Mouse (Mus musculus) gastrocnemius, adult 2 months (tissue): ENCODE measurements around the gene Zfp26. TPM values are rescaled to one million over a fixed set of nuclear protein-coding genes. Genes with fewer than 3 reads are reported as not detected.

Experiments used
- DNase-seq: peaks from one replicate; pipeline ENCODE4 v3.0.0; 2022
- H3K27ac ChIP-seq: fragments of 200-600 bp; 2 replicates; pipeline ENCODE4 v1.8.1; 2022; ENCODE audit warnings: mild to moderate bottlenecking
- H3K4me3 ChIP-seq: fragments of 200-600 bp; 2 replicates; pipeline ENCODE4 v1.8.1; 2022; ENCODE audit warnings: mild to moderate bottlenecking, moderate library complexity
- CTCF ChIP-seq: fragments of 200-600 bp; IDR thresholded peaks from 2 replicates; pipeline ENCODE4 v1.8.1; 2022; ENCODE audit warnings: antibody characterized with exemption, mild to moderate bottlenecking, moderate library complexity
- intact Hi-C: fragments of 180-260 bp; cut with DNase I; formaldehyde crosslinking; loops from one replicate; pipeline ENCODE4 v1.15.1; 2025
- long read RNA-seq, 2 experiments: library from polyadenylated mRNA; stranded (forward); transcript quantifications; one replicate each; pipeline ENCODE4 v2.0.0; 2021
- total RNA-seq, 2 experiments: library from RNA; stranded (reverse); gene quantifications; 2 replicates each; pipeline ENCODE4 v1.2.3; 2021

Gene Zfp26
- total RNA-seq, result 1 to 10 TPM; 8.3 to 9.2 TPM
- long read RNA-seq, experiment 1, partial matches to known transcripts, result 0 of 2 reads
- long read RNA-seq, experiment 1, other reads (novel, unspliced or antisense), result 2 of 2 reads
- long read RNA-seq, experiment 2, full-length matches to known transcripts, result 1 of 5 reads
- long read RNA-seq, experiment 2, partial matches to known transcripts, result 0 of 5 reads
- long read RNA-seq, experiment 2, other reads (novel, unspliced or antisense), result 4 of 5 reads

GRCm38 (mm10) chr9:20459377-20460317 is at the start of gene Zfp26:
Zfp26 (minus strand) TSS chr9:20460162.
- TF ChIP-seq CTCF, result no peak
- Histone ChIP-seq H3K4me3 (peak within 1 kb of the TSS; percentile 98), H3K27ac (peak within 1 kb of the TSS; percentile 86)
- DNase-seq, result peak; percentile 77
- intact Hi-C loops, result loop anchor here (10.0 kb wide), 4 partner anchors 75 to 265 kb away; partner anchors contain the start of genes Fbxl12, Ubl5 and Zfp560

- no peak for TF ChIP-seq CTCF
- Histone ChIP-seq H3K27ac (no peak overlapping the region), H3K4me3 (no peak overlapping the region)
- intact Hi-C loops, result no loop called here
- no peak for DNase-seq
Observed at GRCm38 (mm10) chr9:20509676-20510075, 49.7 kb upstream of the Zfp26 start.

- intact Hi-C loops, result no loop called here
- no peak for DNase-seq
- no peak overlapping the region for H3K4me3 ChIP-seq
- TF ChIP-seq CTCF, result no peak
- no peak overlapping the region for H3K27ac ChIP-seq
Observed at GRCm38 (mm10) chr9:20504801-20505200, 44.8 kb upstream of the Zfp26 start.

GRCm38 (mm10) chr9:20493281-20493680 is 33.3 kb upstream of the Zfp26 start:
- intact Hi-C loops, result no loop called here
- Histone ChIP-seq H3K27ac (peak overlapping the region; percentile 98), H3K4me3 (peak overlapping the region; percentile 85)
- TF ChIP-seq CTCF, result no peak
- DNase-seq, result no peak

- H3K4me3 ChIP-seq, result peak within 1 kb of the TSS; percentile 85
- peak within 1 kb of the TSS; percentile 98 for H3K27ac ChIP-seq
- no peak for TF ChIP-seq CTCF
- intact Hi-C loops, result no loop called here
- DNase-seq, result peak; percentile 90
Observed at GRCm38 (mm10) chr9:20492527-20493233, 32.7 kb upstream of the Zfp26 start, which contains the start of gene Zfp426. Zfp426 (minus strand) TSS chr9:20492746.

GRCm38 (mm10) chr9:20491858-20492526 is 32.0 kb upstream of the Zfp26 start:
- intact Hi-C loops, result no loop called here
- H3K4me3 ChIP-seq, result peak overlapping the region; percentile 85
- DNase-seq, result no peak
- no peak for TF ChIP-seq CTCF
- H3K27ac ChIP-seq, result peak overlapping the region; percentile 98

GRCm38 (mm10) chr9:20489536-20489935 is 29.6 kb upstream of the Zfp26 start:
- DNase-seq, result no peak
- TF ChIP-seq CTCF, result no peak

GRCm38 (mm10) chr9:20479396-20479795 is 19.4 kb upstream of the Zfp26 start:
- Histone ChIP-seq H3K4me3 (no peak overlapping the region), H3K27ac (no peak overlapping the region)
- intact Hi-C loops, result no loop called here
- DNase-seq, result no peak
- TF ChIP-seq CTCF, result no peak

More at GRCm38 (mm10) chr9:20489536-20489935, 29.6 kb upstream of the Zfp26 start:
- H3K27ac ChIP-seq, result no peak overlapping the region
- no peak overlapping the region for H3K4me3 ChIP-seq
- intact Hi-C loops, result no loop called here

GRCm38 (mm10) chr9:20476632-20477031 is 16.7 kb upstream of the Zfp26 start:
- intact Hi-C loops, result no loop called here
- no peak for DNase-seq
- H3K4me3 ChIP-seq, result no peak overlapping the region
- no peak for TF ChIP-seq CTCF
- no peak overlapping the region for H3K27ac ChIP-seq

GRCm38 (mm10) chr9:20466761-20467442 is 6.9 kb upstream of the Zfp26 start:
- Histone ChIP-seq H3K27ac (no peak overlapping the region), H3K4me3 (no peak overlapping the region)
- TF ChIP-seq CTCF, result peak; percentile 69
- DNase-seq, result peak; percentile 27
- intact Hi-C loops, result loop anchor here (1.0 to 10.0 kb wide), 4 partner anchors 79 to 258 kb away; partner anchors contain the start of genes Fbxl12 and Ubl5

- intact Hi-C loops, result loop anchor here (10.0 kb wide), 1 partner anchor 69 kb away; the partner anchor contains the start of gene Zfp560
- DNase-seq, result no peak
- no peak for TF ChIP-seq CTCF
- no peak overlapping the region for H3K4me3 ChIP-seq
- no peak overlapping the region for H3K27ac ChIP-seq
Observed at GRCm38 (mm10) chr9:20453647-20454046, 6.3 kb downstream of the Zfp26 start.
